Mouse (Mus musculus) granulocyte monocyte progenitor cell, adult 5-6 weeks (primary cell): ENCODE results near the gene Top1. TPM values are rescaled to one million over a fixed set of nuclear protein-coding genes. Genes with fewer than 3 reads are reported as not detected.

Experiments
- ATAC-seq: replicated peaks from 2 replicates; pipeline ENCODE4 v1.8.0; 2016; ENCODE audit warnings: mild to moderate bottlenecking, moderate TSS enrichment, inconsistent platforms; ENCODE audit not compliant: poor library complexity, severe bottlenecking
- total RNA-seq, 2 experiments: library from RNA; stranded (forward) in 1 of 2; stranded (reverse) in 1 of 2; fragments of 200-712, 200-1000 nt in 1 of 2; fragments of >200 nt in 1 of 2; fragmentation: Nextera tagmentation in 1 of 2; gene quantifications; 2 replicates each; pipeline ENCODE4 v1.2.3; 2014 to 2017

The Top1 gene
- total RNA-seq, 2 experiments from 2014 or later, result 98.9 to 154 TPM

- ATAC-seq, result no peak
These were observed 125.2 kb downstream of the Top1 start for GRCm38 (mm10) chr2:160770871-160771270.

- ATAC-seq, result no peak
These were observed 125.9 kb downstream of the Top1 start for GRCm38 (mm10) chr2:160771325-160772276.

Other genes with a start within 250 kb of the Top1 start
- gene Plcg1, start 85.4 kb downstream of the Top1 start, total RNA-seq (2014; fragmentation: Nextera tagmentation), result 22.9 and 27.0 TPM in 2 replicates
- 16.5 and 17.8 TPM in 2 replicates for gene Plcg1, start 85.4 kb downstream of the Top1 start, total RNA-seq (2017)
- gene Zhx3, start 227.1 kb downstream of the Top1 start, total RNA-seq (2014; fragmentation: Nextera tagmentation), result 5.3 and 16.5 TPM in 2 replicates
- gene Zhx3, start 227.1 kb downstream of the Top1 start, total RNA-seq (2017), result 3.9 and 4.4 TPM in 2 replicates
- not detected in 2 replicates for gene Lpin3, start 234.8 kb downstream of the Top1 start, total RNA-seq (2014; fragmentation: Nextera tagmentation)
- gene Lpin3, start 234.8 kb downstream of the Top1 start, total RNA-seq (2017), result not detected in 2 replicates